ENCODE assay signal across 8 mouse cellular contexts in the genomic region with DNA sequence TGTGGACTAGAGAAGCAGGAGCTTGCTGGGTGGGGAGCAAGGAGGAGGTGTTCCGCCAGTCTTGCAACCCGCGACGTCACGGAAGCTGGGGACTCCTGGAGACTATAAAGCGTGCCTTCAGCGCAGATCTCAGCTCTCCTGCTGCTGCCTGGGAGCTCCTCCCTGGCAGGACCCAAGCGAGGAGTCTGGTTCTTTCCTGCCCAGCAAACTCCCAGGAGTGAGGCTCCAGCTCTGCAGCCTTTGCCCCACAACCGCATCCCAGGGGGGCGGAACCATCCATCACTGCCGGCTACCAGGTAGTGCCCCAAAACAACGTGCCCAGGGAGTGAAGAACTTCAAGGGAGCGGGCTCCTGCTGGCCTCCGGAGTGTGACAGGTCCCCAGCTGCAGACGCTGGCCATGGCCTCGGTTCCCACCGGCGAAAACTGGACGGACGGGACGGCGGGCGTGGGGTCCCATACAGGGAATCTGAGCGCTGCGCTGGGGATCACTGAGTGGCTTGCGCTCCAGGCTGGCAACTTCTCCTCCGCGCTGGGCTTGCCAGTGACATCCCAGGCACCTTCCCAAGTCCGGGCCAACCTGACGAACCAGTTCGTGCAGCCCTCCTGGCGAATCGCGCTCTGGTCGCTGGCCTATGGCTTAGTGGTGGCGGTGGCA. TPM values are rescaled to one million over a fixed set of nuclear protein-coding genes. Genes with fewer than 3 reads are reported as not detected.
A peak's percentile ranks its signal among the peaks of the same experiment; 100 is the strongest.
DNase-seq lines count a peak whose midpoint lies in the region; ATAC-seq and TF ChIP-seq lines count a peak whose summit lies in the region.

Gene Tacr3 (plus strand): TSS at position 133 of the 656 bp plus-strand sequence.

- peak within 1 kb of the TSS; percentile 30 to 39 for H3K4me3 ChIP-seq in heart, embryonic 14.5 days (ENCODE audit: control insufficient read depth in 1 of 2, insufficient read depth in 1 of 2, low read depth in 1 of 2, low read length in 2 of 2)
- H3K4me3 ChIP-seq in ES-Bruce4 (ENCODE audit: low read depth, low read length), result peak within 1 kb of the TSS; percentile 37
- peak within 1 kb of the TSS; percentile 58 for H3K4me3 ChIP-seq in hindbrain, embryonic 16.5 days (ENCODE audit: low read length)
- H3K4me3 ChIP-seq in midbrain, embryonic 10.5 days, result peak within 1 kb of the TSS; percentile 66
- peak within 1 kb of the TSS; percentile 43 for H3K4me3 ChIP-seq in stomach, embryonic 15.5 days (replicated peaks)

- intact Hi-C loops in heart, postnatal 25 days (cut with DNase I), result no loop called here

- H3K9ac ChIP-seq in heart, embryonic 14.5 days (ENCODE audit: low read length), result no peak within 1 kb of the TSS
- H3K9ac ChIP-seq in ES-Bruce4 (ENCODE audit: low read depth, poor library complexity, severe bottlenecking), result no peak within 1 kb of the TSS
- H3K9ac ChIP-seq in hindbrain, embryonic 16.5 days (ENCODE audit: low read depth, low read length), result peak within 1 kb of the TSS; percentile 65
- no peak within 1 kb of the TSS for H3K9ac ChIP-seq in stomach, embryonic 15.5 days

- H3K4me2 ChIP-seq in heart, embryonic 14.5 days (ENCODE audit: low read length), result peak within 1 kb of the TSS; percentile 83
- H3K4me2 ChIP-seq in hindbrain, embryonic 16.5 days (ENCODE audit: low read length), result peak within 1 kb of the TSS; percentile 97
- peak within 1 kb of the TSS; percentile 91 for H3K4me2 ChIP-seq in stomach, embryonic 15.5 days

- no peak within 1 kb of the TSS for H3K27ac ChIP-seq in heart, embryonic 14.5 days (replicated peaks in 1 of 2; ENCODE audit: control insufficient read depth in 1 of 2, insufficient read depth in 1 of 2, low read depth in 2 of 2, low read length in 2 of 2)
- H3K27ac ChIP-seq in ES-Bruce4 (ENCODE audit: insufficient read depth, low read length), result no peak within 1 kb of the TSS
- no peak within 1 kb of the TSS for H3K27ac ChIP-seq in hindbrain, embryonic 16.5 days (ENCODE audit: low read depth, low read length)
- peak within 1 kb of the TSS; percentile 38; the same call in 1 of the 2 replicates for H3K27ac ChIP-seq in midbrain, embryonic 10.5 days (replicated peaks)
- H3K27ac ChIP-seq in stomach, embryonic 15.5 days, result no peak within 1 kb of the TSS

- WGBS in heart, embryonic 14.5 days, result 2% methylated on average over 36 of the region's 36 CpGs
- 1% methylated on average over 30 of the region's 36 CpGs for WGBS in hindbrain, embryonic 16.5 days
- 2% methylated on average over 36 of the region's 36 CpGs for WGBS in midbrain, embryonic 10.5 days
- under 1% methylated on average over 36 of the region's 36 CpGs for WGBS in stomach, embryonic 15.5 days

- no peaks in the 10 kb centered on the region for H3K9me3 ChIP-seq in heart, embryonic 14.5 days (ENCODE audit: control insufficient read depth, low read length)
- H3K9me3 ChIP-seq in ES-Bruce4 (replicated peaks; ENCODE audit: control insufficient read depth, insufficient read depth, low read length, poor library complexity, severe bottlenecking), result no peaks in the 10 kb centered on the region
- H3K9me3 ChIP-seq in hindbrain, embryonic 16.5 days (ENCODE audit: control insufficient read depth, low read length), result no peaks in the 10 kb centered on the region
- no peaks in the 10 kb centered on the region for H3K9me3 ChIP-seq in midbrain, embryonic 10.5 days (replicated peaks)
- no peaks in the 10 kb centered on the region for H3K9me3 ChIP-seq in stomach, embryonic 15.5 days

- no peak for TF ChIP-seq POLR2A in ES-Bruce4 (IDR thresholded peaks at IDR 0.05; ENCODE audit: insufficient read depth, low read length)

- no peak for TF ChIP-seq EP300 in ES-Bruce4 (IDR thresholded peaks at IDR 0.05; ENCODE audit: insufficient read depth, low read depth, low read length)

- peaks cover 13% of the 10 kb centered on the region for H3K27me3 ChIP-seq in heart, embryonic 14.5 days (ENCODE audit: control insufficient read depth, insufficient read depth, low read length)
- H3K27me3 ChIP-seq in ES-Bruce4 (ENCODE audit: control insufficient read depth, insufficient read depth, low read length, poor library complexity, severe bottlenecking), result no peaks in the 10 kb centered on the region
- H3K27me3 ChIP-seq in hindbrain, embryonic 16.5 days (replicated peaks; ENCODE audit: control insufficient read depth, insufficient read depth, low read length), result 0 out of 2 replicates have a peak, but pooled peaks cover 2% of the 10 kb centered on the region
- peaks cover 18% of the 10 kb centered on the region for H3K27me3 ChIP-seq in midbrain, embryonic 10.5 days (ENCODE audit: low read depth, poor library complexity, severe bottlenecking)
- H3K27me3 ChIP-seq in stomach, embryonic 15.5 days (replicated peaks), result no peaks in the 10 kb centered on the region

- ATAC-seq in heart, embryonic 14.5 days (ENCODE audit: insufficient number of reproducible peaks, insufficient read depth, low FRiP score, low read depth), result no peak
- ATAC-seq in hindbrain, embryonic 16.5 days, result peak; percentile 82
- peak; percentile 53 for ATAC-seq in stomach, embryonic 15.5 days (ENCODE audit: insufficient read depth, low FRiP score, low read depth)

- H3K4me1 ChIP-seq in heart, embryonic 14.5 days (ENCODE audit: control insufficient read depth in 2 of 2, insufficient read depth in 2 of 2, low read length in 2 of 2), result no peaks in the 10 kb centered on the region
- H3K4me1 ChIP-seq in ES-Bruce4 (ENCODE audit: control insufficient read depth, insufficient read depth, low read length), result no peaks in the 10 kb centered on the region
- H3K4me1 ChIP-seq in hindbrain, embryonic 16.5 days (ENCODE audit: control insufficient read depth, insufficient read depth, low read depth, low read length), result peaks cover 9% of the 10 kb centered on the region
- H3K4me1 ChIP-seq in midbrain, embryonic 10.5 days, result peaks cover 13% of the 10 kb centered on the region
- peaks cover 8% of the 10 kb centered on the region for H3K4me1 ChIP-seq in stomach, embryonic 15.5 days

- DNase-seq in heart, postnatal 25 days (ENCODE audit: low spot score), result no peak
- DNase-seq in embryo, embryonic 9.5 days (ENCODE audit: extremely low spot score), result peak; percentile 41
- peak; percentile 40 for DNase-seq in midbrain, embryonic 10.5 days (ENCODE audit: low spot score)
- no peak for DNase-seq in thymus, postnatal 36 days

- TF ChIP-seq CTCF in ES-Bruce4 (IDR thresholded peaks at IDR 0.05; ENCODE audit: low read depth, low read length), result no peak

- H3K36me3 ChIP-seq in heart, embryonic 14.5 days (ENCODE audit: control insufficient read depth, insufficient read depth, low read length), result no peaks in the 10 kb centered on the region
- no peaks in the 10 kb centered on the region for H3K36me3 ChIP-seq in ES-Bruce4 (ENCODE audit: control insufficient read depth, insufficient read depth, low read length, poor library complexity, severe bottlenecking)
- no peaks in the 10 kb centered on the region for H3K36me3 ChIP-seq in hindbrain, embryonic 16.5 days (ENCODE audit: control insufficient read depth, insufficient read depth, low read length)
- no peaks in the 10 kb centered on the region for H3K36me3 ChIP-seq in midbrain, embryonic 10.5 days
- no peaks in the 10 kb centered on the region for H3K36me3 ChIP-seq in stomach, embryonic 15.5 days

RNA-seq across cellular contexts. Expression of gene Tacr3, which starts in this region (rescaled TPM):
- not detected in 2 replicates for polyA plus RNA-seq in heart, embryonic 14.5 days (2014; fragmentation: Nextera tagmentation; extraction: Ambion mirVana)
- total RNA-seq in heart, postnatal 25 days (2021), result not detected
- polyA plus RNA-seq in ES-Bruce4 (2011; ENCODE audit: insufficient read depth, insufficient read length, low read depth, missing spikeins), result not detected in 2 replicates
- polyA plus RNA-seq in hindbrain, embryonic 16.5 days (2015; fragmentation: Nextera tagmentation; extraction: Ambion mirVana), result 6.1 and 6.6 TPM in 2 replicates
- 0.23 and 0.34 TPM in 2 replicates for polyA plus RNA-seq in midbrain, embryonic 10.5 days (2016; fragmentation: Nextera tagmentation; extraction: Ambion mirVana)
- 0.24 and 0.33 TPM in 2 replicates for polyA plus RNA-seq in stomach, embryonic 15.5 days (2015; fragmentation: Nextera tagmentation; extraction: Ambion mirVana)

Comparison
In these comparisons a context has a peak if more than half of its experiments do, and no peak if none do; other contexts are left out.
1. Peak in DNase-seq, H3K4me3 ChIP-seq and H3K27ac ChIP-seq in midbrain, embryonic 10.5 days; RNA of the gene not detected or under 1 TPM.
2. Peak in ATAC-seq, H3K4me3 ChIP-seq and H3K4me2 ChIP-seq in stomach, embryonic 15.5 days; RNA of the gene not detected or under 1 TPM.